Mouse (Mus musculus) urinary bladder, postnatal 14 days (tissue): Measurements from ENCODE around the gene Arnt2.

ENCODE experiments used
- DNase-seq: peaks from one replicate; pipeline ENCODE4 v3.0.0; 2021; ENCODE audit warnings: low spot score

Gene Arnt2

DNA sequence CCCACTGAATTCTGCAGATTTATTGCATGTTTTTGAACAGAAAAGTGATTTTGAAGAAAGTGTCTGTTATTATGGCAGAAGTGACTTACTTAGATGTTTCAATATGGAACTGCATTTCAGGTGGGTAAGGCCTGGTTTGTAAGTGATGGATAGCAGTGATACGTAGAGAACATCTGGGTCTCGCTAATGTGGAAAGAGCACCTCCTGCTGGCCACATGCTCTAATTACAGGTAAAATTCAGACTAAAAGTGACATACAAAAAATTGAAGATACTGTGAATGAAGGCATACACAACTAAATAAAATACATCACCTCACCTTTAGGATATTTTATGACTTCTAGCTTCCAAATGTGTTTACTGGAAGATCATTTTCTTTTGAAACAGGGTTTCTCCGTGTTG is 66.8 kb downstream of the Arnt2 start:
- DNase-seq: no peak

DNA sequence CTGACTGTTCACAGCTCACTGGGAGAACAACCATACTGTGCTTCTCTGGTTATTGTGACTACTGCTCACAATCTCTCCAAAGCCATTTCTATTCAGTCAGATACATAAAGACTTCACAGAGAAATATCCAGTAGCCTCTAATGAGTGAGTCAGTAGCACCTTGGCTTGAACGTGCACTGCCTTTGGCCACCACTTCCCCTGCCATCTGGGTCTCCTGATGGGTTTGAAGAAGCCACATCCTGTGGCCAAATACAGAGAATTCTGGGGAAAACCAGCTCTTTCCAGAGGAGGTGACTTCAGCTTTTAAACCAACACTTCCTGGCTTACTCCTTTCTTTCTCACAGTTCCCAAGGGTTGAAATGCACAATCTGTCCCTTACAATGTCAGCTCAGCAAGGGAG is 69.0 kb downstream of the Arnt2 start:
- no peak for DNase-seq

DNA sequence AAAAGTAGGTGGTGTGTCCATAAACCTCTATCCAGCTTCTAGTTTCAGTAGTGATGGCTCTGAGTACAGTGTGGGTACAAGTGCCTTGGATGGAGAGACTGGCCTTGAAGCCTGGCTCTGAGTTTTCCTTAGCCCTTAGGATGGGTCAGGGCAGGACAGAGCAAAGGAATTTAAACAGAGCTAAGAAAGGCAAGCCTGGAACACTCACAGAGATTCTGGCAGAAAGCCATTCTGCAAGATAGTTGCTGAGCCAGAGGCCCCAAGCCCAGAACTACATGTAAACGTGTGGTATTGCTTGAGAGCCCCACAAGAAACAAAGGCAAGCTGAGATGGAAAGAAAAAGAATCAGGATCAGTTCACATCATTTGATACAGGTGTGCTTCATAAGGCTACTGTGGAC is 70.8 kb downstream of the Arnt2 start:
- peak; percentile 15 for DNase-seq

DNA sequence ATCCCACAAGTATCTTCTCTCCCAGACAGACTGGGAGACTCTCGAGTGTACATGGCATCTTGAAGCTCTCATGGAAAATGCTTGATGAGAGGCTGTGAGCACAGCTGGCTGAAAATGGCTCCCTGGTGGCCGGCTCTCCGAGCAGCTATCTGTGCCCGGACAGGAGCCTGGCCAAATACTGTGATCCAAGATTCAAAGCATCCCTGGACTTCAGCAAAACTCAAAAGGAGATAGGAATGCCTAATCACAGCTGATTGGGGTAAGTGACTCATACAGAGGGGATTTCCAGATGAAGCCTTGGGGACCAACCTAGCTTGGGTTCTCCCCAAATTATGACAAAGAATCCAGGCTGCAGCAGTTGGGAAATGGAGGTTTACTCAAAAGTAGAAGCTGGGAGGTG is 72.2 kb downstream of the Arnt2 start:
- no peak for DNase-seq

DNA sequence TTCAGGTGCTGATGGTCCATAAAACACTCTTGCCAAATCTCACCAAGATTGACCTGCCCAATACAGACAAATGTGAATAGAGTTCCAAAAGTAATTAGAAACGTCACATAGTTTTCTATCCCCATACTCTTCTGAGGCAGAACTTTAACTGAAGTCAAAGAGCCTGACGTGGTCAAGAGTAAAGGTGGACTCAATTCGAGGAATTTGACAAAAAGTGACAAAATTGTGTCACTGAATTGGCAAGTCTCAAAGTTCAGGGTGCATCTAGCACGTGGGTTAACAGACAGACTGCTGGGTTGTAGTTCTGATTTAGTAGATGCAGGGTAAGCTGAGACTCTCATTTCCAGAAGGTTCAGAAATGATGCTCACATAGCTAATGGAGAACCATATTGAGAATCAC is 73.1 kb downstream of the Arnt2 start:
- DNase-seq: no peak

DNA sequence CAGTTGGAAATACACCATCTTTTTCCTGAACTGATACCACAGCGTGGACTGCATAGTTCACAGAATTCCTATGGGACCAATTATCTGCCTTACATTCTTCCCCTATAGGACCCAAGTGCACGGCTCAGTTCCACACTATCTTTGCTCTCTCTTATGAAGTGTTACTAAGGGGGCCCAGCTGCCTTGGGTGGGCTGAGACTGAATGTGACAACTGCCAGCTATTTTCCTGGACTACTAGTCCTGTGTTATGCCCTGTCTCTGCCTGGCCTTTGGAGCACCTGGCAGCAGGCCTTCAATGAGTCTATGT is 73.4 kb downstream of the Arnt2 start:
- no peak for DNase-seq

DNA sequence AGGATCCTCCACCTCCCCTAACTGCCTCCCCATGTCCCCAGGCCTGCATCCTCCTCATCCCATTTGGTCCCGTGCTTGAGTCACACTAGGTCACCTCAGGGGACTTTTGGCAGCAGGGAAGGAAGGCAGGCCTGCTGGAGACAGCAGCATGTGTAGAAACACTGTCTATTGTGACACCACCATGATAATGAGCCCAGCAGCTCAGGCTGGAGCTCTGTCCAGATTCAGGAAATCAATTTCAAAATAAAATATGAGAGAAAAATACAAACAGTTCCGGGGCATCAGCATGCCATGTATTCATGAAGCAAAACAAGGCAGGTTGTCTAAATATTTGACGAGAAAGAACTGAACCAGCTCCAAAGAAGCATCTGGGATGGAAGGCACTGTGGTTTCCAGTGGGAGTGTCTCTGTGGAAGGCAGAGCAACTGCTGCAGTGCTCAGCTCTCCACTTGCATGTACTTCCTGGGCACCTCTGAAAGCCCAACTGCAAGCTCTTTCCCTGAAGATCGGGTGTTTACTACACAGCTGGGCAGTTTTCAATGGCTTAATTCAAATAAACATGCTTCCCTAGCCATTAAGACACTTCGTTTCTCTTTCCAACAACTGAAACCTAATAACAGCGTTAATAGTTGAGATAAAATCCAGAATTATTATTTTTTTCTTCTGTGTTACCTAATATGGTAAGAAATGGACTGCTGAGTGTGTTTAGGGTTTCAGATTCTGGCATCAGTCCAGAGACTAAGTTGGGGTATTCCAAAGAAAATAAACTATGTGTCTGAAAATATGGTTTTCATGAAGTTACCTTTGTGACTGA is 74.0 kb downstream of the Arnt2 start:
- DNase-seq: no peak

DNA sequence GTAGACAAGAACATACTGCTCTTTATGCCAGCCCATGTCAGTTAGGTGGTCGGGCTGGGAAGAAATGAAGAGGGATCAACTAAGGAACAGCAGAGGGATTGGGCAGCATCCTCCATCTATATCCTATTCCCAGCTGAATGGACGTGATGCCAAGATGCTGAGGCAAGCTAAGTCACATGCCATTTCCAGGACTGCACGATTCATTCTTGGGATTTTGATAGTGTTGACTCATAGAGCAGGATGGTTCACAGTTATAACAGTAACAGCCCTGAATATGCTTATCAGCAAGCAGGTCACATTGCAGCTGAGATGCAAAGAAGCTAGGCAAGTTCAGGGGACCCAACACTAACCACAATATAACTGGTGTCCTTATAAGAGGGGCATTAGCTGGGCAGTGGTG is 76.0 kb downstream of the Arnt2 start:
- DNase-seq: no peak

DNA sequence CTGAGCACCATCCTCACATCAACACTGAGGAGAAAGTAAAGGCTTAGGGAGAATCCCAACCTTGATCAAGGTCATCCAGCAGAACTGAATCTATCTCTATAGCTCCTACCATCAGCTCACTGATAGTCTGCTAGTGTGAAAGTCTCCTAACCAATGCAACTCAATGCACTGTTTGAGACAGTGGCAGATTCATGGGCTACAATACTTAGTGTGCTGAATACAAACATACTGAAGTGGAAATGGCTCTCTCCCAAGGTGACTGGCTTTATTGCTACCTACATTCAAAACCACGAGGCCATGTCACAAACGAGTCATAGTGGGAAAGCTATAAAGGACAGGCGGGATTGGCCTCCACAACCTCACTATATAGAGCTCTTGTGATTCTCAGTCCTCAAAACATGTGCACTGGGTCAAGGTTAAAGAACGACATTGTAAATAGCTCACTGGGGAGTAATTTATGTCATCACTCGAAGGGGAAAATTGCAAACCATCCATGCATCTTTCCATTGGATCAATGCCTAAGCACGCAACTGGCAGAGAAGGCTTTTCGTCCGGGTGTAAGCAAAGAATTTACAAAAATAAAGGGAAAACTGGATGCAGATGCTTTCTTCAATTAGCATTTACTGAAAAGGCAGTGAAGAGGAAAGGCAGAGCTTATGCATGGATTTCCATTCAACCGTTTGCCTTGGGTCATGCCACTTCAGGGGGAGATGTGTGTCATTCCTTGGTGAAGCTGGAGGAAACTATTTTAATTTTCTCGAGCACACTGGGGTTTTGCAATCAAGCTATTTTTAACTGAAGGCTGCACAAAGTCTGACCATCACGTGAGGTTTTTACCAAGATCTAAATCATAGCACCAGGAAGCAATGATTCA is 77.4 kb downstream of the Arnt2 start:
- no peak for DNase-seq

DNA sequence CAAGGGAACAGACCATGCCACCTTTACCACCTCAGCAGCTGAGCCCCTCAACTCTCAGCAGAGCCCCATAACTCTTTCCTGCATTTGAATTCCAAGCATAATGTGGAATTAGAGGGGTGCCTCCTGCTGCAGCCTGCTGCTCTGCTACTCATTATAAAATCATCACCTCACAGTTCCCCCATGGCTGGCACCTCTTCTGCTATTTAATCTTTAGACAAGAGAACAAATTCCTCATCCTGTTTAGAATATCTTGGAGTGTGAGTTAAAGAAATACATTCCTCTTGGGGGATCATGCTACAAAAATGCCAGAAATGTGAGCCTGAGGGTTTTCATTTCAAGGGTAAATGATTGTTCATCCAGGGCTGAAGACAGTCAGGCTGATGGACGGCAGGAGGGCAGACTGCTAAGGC is 80.8 kb downstream of the Arnt2 start:
- DNase-seq: no peak

DNA sequence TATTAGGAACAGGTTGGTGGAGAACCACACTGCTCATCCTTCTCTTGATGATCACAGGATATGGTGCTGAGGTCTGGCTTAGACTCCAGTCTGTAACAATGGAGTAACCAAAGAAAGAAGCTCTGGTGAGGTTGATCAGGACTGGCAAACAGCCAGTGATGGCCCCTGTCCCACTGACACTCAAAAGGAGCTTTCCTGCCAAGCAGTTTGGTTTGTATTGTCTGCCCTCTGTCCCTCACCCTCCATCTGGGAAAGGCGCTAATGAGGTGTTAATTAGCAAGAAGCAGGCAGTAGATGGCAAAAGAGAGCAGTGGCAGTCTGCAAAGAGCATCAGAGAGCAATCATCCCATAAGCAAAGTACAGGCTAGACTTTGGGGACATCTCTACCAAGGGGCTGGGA is 81.2 kb downstream of the Arnt2 start:
- no peak for DNase-seq

DNA sequence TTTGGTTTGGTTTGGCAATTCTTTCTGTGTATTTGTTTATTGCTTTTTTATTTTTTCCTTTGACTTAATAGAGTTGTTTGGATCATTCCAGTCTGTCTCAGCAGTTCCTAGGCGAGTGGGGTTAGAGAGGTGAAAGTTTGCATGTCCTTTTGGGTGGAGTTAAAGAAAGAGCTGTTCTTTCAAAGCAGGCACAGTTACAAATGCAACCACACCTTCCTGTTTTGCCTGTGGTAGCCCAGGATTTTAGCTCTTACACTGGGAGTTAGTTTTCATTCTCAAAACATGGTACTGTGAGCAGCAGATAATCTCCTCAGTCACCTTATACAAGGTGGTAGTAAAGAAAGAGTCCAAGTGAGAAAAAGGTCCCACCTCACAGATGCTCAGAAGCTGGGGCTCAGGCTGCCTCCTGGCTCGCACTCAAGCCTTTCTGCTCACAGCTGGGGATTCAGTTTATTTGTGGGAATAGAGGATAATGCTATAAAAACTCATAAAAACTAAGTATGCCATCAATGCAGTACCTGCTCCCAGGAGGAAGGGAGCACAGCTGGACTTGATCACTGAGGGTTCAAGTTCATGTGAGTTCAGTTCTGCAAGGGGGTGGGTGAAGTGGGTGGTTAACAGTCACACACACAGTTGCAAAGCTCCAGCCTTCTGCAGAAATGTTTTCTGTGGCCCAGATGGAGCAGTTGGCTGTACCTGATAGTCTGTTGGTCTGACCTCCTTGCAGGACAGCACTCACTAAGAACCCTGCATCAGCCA is 84.2 kb downstream of the Arnt2 start:
- DNase-seq: no peak

DNA sequence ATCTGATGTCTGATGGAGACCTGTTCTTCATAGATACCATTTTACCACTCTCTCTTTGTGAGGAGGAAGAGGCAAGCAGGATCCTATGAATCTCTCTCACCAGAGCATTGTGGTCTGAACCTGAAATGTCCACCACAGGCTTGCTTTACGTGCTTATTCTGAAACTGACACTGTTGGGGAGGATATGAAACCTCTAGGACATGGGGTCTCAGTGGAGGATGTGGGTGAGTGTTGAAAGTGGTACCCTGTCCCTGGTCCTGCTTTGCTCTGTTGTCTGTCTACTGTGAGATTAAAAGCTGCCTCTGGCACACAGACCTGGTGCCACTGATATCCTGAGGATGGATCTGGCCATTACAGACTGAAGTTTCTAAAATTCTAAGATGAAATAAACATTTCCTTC is 88.4 kb downstream of the Arnt2 start:
- no peak for DNase-seq

DNA sequence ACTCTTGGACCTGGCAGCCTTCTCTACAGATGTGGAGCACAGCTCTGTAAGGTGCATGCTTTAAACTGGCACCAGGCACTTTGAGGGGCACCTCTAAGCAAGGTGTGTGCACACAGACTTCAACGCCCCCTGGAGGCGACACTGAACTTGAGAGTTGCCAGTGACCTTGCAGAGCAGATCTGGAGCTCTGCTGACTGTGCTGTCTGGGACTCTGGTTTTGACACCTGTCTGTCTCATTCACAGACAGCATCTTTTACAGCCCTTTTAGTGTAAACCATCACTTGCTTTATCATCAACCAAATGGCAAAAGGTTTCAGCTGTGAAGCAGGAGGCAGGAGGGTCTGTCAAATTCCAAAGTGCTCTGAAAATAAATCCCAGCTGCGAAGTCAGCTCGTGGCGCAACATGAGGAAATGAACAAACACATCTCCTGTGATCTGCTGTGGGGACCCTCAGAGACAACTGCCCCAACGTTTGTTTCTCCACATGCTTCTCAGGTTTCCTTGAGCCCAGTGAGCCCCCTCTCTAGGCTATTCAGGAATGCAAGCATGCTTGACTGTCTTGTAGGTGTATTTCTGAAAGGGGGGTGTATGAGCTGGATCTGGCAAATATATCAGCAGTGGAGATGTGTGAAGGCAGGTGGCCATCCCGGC is 94.5 kb downstream of the Arnt2 start:
- DNase-seq: no peak

DNA sequence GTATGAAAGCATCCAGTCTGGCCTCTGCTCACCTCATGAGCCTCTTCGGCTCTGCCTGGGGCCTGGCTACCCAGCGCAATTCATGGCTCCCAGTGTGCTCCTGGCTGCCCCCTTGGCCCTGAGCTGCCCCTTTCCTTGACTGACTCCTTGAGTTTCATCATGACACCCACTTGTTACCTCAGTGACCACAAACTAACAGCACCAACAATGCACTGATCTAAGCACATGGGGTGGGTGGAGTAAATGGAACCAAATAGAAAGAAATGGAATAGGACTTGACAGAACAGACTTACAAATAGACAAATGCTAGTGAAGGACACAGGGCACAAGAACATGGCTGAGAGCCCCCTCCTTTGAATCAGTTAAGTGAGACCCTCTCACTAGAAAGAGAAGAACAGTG is 95.2 kb downstream of the Arnt2 start:
- no peak for DNase-seq

DNA sequence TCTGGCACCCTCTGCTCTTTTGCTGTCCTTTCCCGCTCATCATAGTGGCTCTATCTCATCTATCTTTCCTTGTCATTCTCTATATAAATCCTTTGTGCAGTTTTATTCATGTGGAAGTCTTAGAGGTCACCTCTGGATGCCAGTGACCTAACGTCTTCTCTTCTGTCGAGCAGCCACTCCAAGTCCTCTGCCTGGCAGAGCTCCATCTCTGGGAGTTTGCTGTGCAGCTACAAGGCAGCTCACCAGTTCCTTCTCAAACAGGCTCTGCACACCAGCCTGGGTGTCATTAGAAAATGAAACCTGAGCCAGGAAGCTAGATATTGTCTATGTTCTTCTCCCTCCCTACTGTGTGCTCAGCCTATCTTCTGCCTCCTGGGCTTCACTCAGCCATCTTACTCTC is 98.4 kb downstream of the Arnt2 start:
- DNase-seq: no peak

DNA sequence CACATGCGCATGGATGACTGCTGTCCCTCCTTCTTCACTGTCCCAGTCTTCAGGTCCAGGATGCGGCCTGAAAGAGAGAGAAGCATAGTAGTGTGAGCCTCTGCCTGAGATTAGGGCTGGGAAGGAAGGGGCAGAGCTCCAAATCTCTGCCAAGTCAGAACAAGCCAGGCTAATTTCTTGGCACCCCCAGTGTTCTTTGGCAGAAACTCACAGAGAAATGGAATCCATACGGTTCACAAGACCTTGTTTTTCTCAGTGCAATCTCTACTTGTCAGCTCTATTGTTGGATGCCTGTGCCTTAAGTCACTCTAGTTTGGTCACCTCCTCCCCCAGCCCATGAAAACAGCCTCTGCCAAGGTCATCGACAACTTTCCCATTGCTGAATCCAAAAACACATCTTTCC is 99.1 kb downstream of the Arnt2 start:
- DNase-seq: no peak

DNA sequence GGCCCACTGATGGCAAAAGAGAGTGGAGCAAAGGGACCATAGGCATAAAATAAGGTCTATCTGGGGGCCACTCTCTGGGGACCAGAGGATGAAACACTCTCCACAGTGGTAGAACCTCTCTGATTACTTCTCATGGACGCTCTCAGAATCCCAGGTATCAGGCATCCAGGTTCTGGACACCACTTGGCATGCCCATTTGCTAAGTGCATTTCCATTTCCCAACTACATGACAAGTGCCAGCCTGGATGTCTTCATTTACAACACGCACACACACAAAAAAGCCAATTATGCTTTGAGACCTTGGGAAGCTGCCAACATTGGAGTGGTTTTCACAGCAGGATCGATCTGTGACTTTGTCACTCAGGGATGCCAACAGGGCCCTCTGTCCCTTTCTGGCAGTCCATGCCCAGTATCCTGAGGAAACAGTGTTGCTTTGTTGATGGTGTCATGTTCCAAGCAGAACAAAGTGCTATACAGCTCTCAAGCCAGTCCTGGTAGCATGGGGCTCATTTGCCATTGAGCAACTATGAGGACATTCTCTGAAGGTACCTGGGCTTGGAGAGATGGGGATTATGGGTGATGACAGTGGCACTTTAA is 102.5 kb downstream of the Arnt2 start:
- no peak for DNase-seq

DNA sequence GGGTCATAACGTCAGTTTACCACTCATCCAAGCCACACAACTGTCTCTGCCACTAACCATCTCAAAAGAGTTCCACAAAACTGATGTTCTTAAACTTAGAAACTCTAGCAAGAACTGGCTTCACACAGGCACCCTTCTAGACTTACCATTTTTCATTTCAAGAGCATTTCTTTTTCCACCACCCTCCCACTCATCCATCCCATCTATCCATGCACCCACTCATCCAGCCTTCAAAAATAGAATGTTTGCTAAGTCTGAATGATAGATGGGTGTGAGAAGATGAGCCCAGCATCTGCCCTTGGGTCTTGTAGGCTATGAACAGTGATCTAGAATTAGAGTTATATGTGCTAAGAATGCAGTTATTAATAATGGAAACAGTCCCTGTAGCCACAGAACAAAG is 109.7 kb downstream of the Arnt2 start:
- no peak for DNase-seq

DNA sequence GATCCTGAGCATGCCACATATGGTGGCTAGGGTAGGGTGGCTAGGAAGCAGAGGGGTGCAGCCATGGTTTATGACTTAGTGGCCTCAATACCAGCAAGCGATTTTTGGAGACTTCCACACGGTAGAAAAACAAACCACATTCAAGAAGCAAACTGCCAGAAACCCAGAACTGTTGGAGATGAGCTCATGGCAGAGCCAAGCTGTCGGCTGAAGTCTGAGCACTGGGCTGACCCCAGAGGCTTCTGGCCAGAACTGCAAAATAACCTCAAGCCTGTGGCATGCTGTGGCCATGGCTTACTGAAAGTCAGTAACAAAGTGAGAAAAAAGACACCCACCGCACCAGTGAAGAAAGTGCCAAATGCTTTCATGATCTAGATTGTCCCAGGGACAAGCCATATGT is 110.4 kb downstream of the Arnt2 start:
- no peak for DNase-seq

DNA sequence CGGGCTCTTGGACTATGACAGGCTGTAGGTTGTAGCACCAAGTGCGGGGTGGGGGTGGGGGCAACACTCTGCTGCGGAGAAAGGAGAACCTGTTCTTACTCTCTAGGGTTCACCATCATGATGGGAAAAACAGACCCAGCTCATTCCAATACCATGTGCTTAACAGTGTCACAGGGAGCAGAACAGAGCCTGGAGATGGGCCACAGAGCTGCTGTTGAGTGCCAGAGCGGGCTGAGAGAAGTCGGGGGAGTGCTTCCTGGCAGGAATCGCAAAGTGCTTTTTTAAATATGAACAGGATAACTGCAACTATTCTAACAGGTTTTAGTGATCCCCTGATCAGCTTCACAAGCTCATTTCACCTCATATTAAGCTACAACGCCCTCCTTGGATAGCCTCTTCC is 116.9 kb downstream of the Arnt2 start:
- peak; percentile 33 for DNase-seq

DNA sequence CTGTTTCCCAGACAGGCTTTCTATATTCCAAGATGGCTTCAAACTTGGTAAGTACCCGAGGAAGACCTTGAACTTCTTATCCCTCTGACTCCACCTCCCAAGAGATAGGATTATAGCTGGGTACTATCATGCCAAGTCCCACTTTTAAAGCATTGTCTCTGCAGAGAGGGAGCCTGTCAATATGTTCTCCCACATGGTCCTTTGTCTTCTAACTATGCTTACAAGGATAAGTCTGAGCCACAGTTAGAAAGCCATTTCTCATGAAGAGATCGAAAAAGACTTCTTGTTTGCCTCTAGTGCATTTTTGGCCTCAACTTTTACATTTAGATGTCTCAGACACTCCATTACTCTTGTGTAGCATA is 122.8 kb downstream of the Arnt2 start:
- no peak for DNase-seq
